In the genomic region with DNA sequence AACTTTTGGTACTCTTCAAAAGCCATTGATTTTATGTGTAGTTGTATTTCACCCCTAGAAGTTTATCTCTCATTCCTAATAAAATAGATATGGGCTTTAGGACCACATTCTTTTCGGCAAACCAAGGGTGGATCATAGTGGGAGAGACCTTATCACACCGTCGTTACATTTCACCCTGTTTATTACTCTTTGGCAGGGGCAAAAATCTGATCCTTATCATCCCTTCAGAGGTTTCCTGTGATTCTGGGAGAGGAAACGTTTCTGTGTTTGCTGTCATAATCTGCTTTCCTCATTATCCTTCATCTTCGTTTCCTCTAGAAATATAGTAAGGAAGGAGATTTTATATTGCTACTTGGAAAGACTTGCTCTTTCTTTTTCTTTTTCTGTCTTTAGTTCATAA, we compare ENCODE assay signal across 16 mouse cellular contexts.
"Had no signal": no experiment of that assay in that cellular context is flagged by ENCODE, and none has a peak within 500 bp of the region (broad histone marks: within the 10 kb centered on the region; RNA-seq: fewer than 3 reads in every experiment).

No protein-coding gene starts in this region.

- H3K27me3 ChIP-seq: liver, embryonic 13.5 days; liver, embryonic 15.5 days; lung, embryonic 15.5 days; megakaryocyte, embryonic 14.5 days; midbrain, embryonic 13.5 days; midbrain, embryonic 15.5 days; neural tube, embryonic 12.5 days; stomach, embryonic 15.5 days had no signal

- H3K9me3 ChIP-seq: liver, embryonic 13.5 days; liver, embryonic 15.5 days; lung, embryonic 15.5 days; megakaryocyte, embryonic 14.5 days; midbrain, embryonic 13.5 days; midbrain, embryonic 15.5 days; neural tube, embryonic 12.5 days; stomach, embryonic 15.5 days had no signal

- H3K9ac ChIP-seq: liver, embryonic 13.5 days; liver, embryonic 15.5 days; liver, postnatal 0 days; lung, embryonic 15.5 days; midbrain, embryonic 13.5 days; midbrain, embryonic 15.5 days; neural tube, embryonic 12.5 days; stomach, embryonic 15.5 days had no signal

- ATAC-seq: liver, postnatal 0 days; midbrain, embryonic 13.5 days; midbrain, embryonic 15.5 days had no signal

- H3K4me2 ChIP-seq: liver, embryonic 13.5 days; liver, embryonic 15.5 days; lung, embryonic 15.5 days; midbrain, embryonic 11.5 days; midbrain, embryonic 13.5 days; midbrain, embryonic 15.5 days; neural tube, embryonic 12.5 days; stomach, embryonic 15.5 days had no signal

- H3K4me1 ChIP-seq: liver, embryonic 13.5 days; liver, embryonic 15.5 days; lung, embryonic 15.5 days; megakaryocyte, embryonic 14.5 days; midbrain, embryonic 13.5 days; midbrain, embryonic 15.5 days; neural tube, embryonic 12.5 days; stomach, embryonic 15.5 days had no signal

- DNase-seq: liver, embryonic 13.5 days; liver, postnatal 0 days; right cerebral cortex, postnatal 14 days; thymus, adult 2 months; thymus, postnatal 25 days; thymus, postnatal 4 days had no signal

- H3K27ac ChIP-seq: liver, embryonic 13.5 days; liver, embryonic 15.5 days; lung, embryonic 15.5 days; macrophage; midbrain, embryonic 13.5 days; midbrain, embryonic 15.5 days; neural tube, embryonic 12.5 days; stomach, embryonic 15.5 days; stomach, postnatal 0 days had no signal

- H3K4me3 ChIP-seq: liver, embryonic 13.5 days; liver, embryonic 15.5 days; lung, embryonic 15.5 days; megakaryocyte, embryonic 14.5 days; midbrain, embryonic 13.5 days; midbrain, embryonic 15.5 days; neural tube, embryonic 12.5 days; stomach, embryonic 15.5 days had no signal

- H3K36me3 ChIP-seq: liver, embryonic 13.5 days; liver, embryonic 15.5 days; lung, embryonic 15.5 days; midbrain, embryonic 13.5 days; midbrain, embryonic 15.5 days; neural tube, embryonic 12.5 days; stomach, embryonic 15.5 days had no signal
